Mouse (Mus musculus) thymus, postnatal 0 days (tissue): Measurements from ENCODE around the gene Fam169b. TPM values are rescaled to one million over a fixed set of nuclear protein-coding genes. Genes with fewer than 3 reads are reported as not detected.

Source experiments
- DNase-seq: peaks from one replicate; pipeline ENCODE4 v3.0.0-alpha.2; 2015; ENCODE audit warnings: low spot score
- polyA plus RNA-seq: library from polyadenylated mRNA; unstranded; fragments of >200 nt; fragmentation: Nextera tagmentation; extraction: Ambion mirVana; gene quantifications from 2 replicates; pipeline ENCODE4 v1.2.1, GENCODE M21; 2015

The Fam169b gene
- polyA plus RNA-seq, result 40.0 and 43.5 TPM in 2 replicates

DNA sequence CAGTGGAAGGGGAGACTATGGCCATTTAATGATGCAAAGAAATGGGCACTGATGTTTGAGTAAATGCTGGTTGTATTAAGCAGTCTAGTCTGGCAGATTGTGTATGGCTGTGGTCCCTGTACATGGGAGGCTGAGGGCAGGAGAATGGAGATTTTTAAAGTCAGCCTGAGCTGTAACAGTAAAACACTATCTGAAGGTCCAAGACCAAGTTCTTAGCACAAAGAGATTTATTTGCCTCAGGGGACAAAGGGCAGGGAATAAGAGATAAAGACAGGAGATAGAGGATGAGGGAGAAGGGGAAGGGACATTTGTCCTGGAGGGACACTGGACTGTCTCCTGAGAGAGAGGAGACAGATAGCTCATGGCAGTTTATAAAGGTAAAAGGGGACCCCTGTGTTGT, at the start of gene Fam169b:
TSS of gene Fam169b (plus strand) at position 325 of the 400 bp plus-strand sequence.
- DNase-seq, result no peak

DNA sequence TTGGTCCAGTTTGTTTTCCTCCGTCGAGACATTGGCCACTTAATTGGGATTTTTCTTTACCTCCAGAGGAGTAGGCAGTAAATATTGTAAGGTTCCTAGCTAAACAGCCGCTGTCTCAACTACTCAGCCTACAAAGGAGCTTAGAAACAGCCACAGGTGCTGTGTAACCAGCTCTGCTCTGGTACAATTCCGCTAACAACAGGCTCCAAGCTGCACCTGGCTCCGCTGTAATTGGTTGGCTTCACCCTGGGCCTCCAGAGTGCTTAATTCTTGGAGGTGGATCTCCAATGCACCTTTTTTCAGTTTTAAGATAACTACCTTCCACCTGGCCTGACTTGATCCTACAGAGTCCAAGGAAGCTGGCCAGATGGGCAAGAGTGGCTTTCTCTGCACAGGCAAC, 49.6 kb upstream of the Fam169b start:
- DNase-seq, result peak; percentile 81

DNA sequence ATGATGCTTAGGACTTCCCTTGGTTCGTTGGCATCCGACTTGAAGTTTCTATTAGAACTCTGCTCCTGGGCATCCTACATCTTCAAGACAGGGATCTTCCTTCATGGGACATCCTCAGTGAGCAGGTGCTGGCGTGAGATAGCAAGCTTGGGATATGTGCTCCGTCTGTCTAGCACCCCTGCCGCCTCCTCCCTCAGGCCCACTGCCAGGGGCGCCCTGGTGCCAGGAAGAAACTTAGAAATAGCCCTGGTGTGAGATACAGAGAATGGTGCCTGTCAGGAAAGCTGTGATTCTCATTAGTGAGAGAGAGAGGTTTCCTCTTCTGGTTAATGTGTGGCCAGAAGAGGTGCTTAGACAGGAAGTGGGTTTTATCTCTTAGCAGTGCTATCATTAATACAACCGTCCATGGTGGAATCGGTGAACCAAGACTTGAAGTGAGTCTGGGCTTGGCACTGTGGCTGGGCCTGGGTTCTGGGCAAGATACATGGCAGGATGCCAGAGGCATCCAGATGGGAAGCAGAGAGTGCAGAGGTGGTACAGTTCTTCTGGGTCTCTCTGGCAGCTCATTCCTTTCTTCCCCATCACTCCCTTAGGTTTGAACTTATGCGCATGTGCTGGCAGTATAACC, 48.1 kb upstream of the Fam169b start:
- no peak for DNase-seq

DNA sequence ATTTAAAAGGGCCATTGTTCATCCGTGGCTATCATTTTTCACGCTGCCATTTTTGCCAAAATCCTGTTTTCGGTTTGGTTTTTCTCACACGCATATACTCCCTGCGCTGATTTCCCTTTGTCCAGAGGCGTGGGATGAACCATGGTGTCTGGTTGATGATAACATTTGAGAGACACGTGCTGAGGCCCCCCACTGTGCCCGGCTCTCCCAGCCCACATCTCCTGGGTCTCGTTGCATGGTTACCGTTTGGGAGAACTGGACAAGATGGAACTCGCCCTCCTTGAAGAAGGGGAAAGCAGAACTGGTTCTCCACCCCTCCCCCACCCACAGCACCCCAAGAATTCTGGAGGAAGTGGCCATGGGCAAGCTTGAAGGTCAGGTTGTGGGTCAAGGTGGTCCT, 46.6 kb upstream of the Fam169b start:
- DNase-seq, result no peak

DNA sequence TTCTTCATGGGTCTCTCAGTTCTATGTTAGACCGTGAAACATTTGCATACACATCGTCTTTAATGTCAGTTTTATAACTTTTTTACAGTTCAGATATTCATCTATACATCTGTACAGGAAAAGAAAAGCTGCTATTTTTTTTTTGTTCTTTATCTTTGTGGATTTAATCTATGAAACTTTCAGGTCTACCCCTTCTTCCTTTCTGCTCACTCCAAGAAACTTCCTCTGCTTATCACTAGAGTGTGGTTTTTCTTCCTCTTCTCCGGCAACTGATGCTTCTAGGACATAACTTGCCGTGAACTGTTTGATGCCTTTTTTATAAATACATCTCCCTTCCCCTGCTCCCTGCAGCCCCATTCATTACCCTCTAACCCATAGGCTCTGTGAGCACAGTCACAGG, 46.0 kb upstream of the Fam169b start:
- no peak for DNase-seq

DNA sequence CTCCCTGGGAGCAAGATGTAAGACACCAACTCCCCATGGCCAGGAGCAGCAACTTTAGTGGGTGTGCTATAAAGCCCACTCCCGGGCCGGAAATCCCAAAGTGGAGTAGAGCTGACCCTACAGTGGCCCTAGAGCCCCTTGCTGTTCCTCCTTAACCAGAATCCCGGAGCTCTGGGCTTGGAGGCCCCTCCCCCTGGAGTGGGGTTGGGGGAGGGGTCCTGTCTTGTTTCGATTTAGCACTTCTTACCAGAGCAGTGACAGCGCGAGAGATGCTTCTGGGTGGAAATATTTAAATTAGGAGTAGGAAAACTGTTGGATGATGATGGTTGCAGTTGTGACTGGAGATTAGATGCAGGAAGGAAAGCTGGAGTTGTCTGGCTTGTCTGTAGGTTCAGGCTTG, 45.1 kb upstream of the Fam169b start:
- DNase-seq, result no peak

DNA sequence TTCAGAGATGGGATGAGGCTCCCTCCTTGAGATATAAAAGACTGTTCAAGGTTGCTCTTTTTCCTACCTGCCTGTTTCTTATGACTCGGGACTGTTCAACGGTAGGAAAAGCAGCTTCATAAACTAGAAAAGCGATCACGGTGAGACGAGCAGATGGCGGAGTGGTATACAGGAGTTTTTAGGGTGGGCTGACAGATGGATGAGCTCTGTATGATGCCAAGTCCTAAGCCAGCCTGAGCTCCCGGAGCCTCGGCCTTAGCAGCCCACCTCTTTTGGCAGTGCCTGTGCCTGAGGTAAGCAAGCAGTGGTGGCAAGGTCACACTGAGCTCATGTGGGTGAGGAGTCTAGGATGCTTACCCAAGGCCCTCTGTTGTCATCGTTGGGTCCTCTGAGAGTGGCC, 42.8 kb upstream of the Fam169b start:
- no peak for DNase-seq

DNA sequence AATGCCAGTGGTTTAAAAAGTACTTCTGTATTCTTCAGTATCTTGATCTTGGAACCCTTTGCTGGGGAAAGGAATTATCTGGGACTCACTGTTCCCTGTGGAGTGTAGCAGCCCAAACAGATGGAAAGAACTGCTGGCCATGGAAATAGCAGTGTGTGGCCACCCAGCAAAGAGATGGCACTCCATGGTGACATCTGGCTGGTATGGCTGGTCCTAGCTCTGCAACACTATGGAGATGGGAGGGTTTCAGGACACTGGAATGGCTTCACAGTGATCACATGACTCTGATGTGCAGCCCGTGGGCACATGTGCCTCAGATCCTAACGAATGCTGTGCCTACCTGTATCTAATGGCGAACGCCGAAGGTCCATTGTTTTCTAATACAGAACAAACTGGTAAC, 41.1 kb upstream of the Fam169b start:
- DNase-seq, result no peak

DNA sequence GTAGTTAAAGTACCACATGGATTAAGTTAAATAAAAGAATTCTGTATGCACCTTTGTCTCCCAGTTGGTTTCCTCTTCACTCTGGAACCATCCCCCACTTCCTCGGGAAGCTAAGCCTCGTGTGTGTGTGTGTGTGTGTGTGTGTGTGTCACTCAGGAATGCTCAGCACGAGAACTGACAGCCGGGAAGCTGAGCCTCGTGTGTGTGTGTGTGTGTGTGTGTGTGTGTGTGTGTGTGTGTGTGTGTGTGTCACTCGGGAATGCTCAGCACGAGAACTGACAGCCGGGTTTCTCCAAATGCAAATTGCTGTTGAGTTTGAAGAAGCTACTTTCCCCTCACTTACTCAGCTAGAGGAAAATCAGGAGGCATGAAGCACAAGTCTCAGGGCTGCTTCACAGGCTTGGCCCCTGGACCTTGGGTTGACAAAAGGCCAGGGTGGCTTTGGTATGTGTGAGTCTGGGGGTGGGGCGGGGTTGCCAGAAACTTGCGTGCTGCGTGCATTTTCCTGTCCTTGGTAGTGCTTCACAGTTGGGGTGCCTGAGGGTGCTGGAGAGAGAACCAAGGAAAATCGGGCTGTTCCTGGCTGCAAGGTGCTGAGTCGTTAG, 39.9 kb upstream of the Fam169b start:
- no peak for DNase-seq

DNA sequence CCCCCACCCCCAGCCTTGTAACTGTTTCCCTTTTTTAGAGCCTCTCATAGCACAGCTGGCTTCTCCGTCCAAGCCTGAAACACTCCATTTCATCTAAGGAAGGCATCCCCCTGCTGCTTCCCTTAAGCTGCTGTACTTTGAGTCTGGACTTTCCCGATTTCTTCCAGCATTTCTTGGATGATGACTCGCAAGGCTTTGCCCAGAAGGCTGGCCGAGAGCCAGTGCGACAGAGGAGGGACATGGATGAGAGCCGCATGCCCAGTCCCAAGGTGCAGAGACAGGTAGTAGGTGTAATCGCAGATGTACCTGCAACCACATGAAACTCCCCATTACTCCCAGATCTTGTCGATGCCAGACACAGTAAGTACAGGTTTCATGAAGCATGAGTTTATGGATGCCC, 36.8 kb upstream of the Fam169b start:
- no peak for DNase-seq

DNA sequence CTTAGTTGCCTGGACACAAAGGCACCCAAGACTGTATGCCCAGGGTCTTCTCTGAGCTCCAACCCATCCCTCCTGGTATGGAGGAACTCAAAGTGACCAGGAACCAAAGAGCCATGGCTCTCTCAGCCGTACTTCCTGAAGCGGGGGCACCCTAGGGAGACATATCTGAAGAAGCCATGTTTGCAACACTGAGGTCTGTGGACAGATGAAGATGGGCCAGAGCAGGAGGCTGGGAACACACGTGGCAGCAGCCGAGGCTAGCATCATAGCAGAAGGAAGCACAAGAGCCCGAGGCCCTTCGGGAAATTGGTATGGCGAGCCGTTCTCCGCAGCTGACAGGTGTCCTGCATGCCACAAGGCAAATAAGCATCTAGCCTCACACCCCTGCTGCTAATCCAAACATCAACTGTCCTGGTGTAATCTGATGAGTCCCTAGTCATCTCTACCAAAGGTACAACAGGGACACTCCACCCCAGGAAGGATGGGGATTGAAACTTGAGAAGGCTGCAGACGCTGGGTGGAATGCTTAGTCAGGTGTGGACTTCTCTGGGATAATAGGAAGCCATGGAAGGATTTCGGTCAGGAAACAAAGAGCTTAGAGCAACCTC, 34.3 kb upstream of the Fam169b start:
- DNase-seq, result no peak

DNA sequence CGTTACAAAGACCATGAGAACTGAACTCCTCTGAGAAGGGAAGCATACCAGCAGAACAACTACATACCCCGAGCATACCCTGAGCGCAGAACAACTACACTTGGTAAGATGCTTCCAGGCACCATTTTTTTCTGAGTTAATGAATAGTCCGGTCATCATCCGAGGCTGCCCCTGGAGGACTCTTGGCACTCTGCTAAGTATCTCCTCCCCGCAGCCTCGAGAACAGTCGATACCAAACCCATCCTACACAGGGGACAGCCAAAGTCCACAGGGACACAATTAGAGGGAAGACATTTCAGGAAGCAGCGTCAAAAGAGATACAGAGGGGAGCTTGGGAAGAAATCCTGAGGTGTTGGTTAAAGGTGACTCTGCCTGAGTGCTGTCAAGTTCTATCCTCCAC, 32.4 kb upstream of the Fam169b start:
- DNase-seq, result no peak

DNA sequence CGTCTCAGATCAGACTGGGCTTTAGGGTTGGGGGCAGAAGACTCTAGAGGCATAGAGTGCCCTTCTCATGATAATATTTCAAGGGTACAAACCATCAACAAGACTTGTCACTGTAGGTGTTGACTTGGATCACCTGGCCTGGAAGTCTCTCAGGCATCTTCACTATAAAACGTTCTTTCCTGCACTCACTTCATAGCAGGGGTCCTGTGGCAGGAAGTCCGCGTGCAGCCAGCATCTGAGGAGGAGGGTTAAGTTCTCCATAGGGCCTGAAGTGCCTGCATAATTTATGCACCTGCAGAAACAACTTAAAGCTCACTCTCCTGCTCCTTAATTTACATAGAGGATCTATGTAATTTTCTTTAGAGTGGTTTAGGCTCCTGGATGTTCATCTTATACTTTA, 28.0 kb upstream of the Fam169b start:
- DNase-seq, result no peak

DNA sequence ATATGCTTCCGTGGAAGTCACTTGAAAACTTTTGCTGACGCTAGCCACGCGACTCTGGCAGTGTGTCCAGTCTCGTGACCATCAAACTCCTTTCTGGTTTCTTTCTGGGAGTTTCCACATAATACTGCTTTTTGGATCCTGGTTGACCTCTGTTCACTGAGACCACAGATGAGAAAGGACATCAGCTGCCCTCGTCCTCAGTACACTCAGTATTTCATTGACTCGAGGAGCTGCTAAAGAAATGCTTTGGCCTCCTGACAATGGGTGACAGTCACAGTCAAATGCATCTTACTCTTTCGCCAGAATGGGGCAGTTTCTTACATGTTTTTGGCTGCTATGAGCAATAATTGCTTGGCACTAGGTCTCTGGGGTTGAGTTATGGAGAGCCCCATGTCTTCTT, 27.4 kb upstream of the Fam169b start:
- no peak for DNase-seq

DNA sequence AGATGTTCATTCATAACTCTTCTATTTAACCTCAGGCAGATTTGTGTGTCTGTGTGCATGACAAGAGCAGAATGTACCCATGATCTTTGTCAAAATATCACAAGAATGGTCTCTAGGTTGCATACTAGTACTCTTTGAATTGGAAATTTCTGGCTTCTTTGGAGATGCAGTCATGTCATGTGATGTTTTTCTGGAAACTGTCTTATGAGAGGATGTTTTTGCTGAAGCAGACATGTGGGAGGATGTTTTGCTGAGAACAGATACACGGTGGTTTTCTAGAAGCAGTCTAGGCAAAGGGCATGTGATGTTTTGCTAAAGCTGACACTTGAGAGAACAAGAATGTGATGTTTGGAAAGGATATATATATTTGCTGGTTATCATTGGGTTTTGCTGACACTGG, 23.2 kb upstream of the Fam169b start:
- no peak for DNase-seq

DNA sequence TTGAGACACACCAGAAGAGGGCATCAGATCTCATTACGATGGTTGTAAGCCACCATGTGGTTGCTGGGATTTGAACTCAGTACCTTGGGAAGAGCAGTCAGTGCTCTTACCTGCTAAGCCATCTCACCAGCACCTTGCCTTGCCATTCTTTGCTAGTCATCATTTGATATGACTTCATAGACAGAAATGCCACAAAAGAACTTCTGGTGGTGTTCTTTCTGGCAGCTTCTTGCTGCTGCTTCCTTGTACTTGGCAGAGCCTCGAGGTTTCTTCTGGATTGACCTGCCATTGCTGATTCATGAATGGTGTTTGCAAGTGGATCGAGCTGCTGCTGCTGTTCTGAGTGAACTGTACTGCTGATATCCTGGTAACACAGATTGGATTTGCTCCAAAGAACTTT, 22.7 kb upstream of the Fam169b start:
- no peak for DNase-seq

DNA sequence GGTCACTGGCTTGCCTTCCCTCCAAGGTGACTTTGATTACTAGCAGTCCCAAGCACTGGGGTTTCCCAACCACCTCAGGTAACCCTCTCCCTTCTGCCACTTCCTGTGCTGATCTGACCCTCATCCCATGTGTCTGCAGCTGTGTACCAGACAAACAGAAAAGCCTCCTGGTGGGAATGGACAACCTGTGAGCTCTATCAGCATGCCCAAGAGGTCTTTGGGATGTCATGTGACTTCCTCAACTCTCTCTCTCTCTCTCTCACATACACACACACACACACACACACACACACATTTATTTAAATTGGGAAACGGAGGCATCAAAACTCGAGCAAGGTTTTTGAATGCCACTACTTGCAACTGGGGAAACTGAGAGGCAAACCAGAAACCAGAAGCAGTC, 15.9 kb upstream of the Fam169b start:
- no peak for DNase-seq

DNA sequence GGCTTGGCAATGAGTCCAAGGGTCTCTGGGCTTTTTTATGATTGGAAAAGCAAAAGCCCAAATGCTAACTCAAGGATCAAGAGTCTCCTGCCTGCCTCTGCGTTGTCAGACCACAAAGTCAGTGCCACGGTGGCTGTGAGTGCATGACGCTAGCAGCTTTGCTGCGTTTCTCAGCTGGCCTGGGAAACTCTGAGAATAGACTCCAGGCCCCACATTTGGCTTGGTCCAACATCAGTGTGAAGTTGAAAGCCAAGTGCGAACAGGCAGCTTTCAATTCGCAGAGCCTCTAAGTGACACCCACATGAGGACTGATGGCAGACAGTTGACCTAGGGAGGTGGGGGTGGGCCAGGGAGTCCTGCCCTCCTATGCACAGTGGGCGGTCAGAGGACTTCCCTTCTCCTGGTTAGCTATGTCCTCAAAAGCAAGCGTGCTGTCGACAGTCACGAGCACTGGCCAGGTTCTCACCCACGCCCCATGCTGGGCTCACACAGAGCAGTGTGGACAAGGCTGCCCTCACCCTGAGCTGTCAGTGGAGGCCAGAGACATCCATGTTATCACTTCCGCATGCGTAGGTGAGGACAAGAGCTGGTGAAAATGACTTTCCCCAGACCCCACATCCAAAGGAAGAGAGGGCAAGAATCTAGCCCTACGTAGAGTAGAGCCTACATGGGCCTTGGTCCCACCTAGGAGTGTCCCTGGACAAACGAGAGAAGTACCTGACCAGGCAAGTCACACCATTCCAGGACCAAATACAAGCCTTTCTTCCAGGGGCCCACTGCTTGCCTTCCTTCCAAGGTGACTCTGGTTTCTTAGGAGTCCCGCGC, 15.1 kb upstream of the Fam169b start:
- DNase-seq, result peak; percentile 33

DNA sequence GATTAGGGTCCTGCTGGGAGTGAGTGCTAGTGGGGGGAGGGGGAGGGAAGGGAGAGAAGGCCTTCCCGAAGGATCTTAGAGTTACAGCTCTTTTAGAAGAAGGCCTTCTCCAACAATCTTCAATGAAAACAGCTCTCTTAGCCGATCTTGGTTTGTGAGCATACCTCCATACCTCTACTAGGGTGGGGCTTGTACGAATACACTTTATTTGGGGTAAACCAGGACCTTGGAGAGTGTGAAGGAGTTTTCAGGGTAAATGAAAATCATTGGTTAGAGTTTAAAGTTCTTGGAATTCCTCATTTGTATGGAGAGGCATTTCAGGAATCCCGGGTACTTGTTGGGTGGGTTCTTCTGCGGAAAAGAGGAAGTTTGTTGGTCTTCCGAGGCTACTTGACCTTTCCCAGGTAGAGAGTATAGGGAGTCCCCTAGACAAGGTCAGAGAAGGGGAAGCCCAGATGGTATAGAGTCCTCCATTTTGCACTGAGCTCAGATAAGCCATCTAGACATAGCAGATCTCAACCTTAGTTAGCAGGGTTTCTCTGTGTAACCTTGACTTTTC, 14.0 kb upstream of the Fam169b start:
- no peak for DNase-seq

DNA sequence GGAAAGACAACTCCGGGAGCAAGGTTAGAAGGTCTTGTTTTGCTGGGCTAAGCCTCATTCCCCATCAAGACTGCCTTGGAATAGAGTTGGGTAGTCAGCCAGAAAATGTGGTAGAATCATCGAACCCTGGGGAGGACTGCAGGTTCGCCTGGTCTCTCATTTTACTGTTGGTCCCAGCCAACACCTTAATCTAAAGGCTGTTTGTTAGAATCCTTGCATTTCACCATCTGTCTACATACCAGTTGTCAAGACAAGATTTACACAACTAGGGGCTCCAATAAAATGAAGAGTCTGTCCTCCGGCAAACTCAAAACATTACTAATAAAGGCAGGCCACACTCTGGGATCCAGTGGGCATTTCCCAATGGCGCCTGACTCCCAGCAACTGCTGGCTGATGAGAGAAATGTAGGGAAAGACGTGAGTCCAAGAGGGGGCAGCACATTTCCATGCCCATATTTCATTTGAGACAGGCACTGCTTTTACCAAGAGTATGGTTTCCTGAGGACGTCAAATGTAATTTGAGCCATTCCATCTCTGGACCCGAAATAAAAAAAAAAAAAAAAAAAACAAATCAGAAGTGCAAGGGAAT, 10.9 kb upstream of the Fam169b start:
- no peak for DNase-seq

DNA sequence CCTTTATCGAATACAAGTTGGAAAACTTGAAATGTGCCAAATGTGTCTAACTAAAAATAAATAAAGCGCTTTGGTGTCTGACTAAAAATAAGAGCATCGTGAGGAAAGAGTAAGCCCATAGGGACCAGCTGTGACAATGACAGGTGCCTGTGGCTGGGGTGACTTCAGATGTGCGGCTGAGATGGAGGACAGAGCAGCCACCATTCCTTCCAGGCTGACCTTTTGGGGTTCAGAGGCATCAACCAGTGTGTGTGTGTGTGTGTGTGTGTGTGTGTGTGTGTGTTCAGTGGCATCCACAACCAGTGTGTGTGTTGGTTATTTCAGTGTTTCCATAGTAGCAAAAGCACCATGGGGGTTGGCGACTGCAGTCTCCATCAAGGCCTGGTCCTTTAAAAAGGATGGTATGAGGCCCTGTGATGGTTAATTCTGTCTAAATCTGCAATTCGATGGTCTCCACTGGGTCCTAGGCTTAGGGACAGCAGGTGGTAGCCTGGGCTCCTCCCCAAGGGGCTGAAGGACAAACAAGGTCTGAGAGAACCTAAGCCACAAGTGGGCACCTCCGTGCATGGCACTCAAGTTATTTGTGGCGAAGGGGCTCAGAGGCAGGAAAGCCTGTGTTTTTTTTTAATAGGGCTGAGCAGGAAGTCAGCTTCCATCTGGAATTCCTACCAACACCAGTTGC, 10.2 kb upstream of the Fam169b start:
- DNase-seq, result peak; percentile 63
